9 mouse cellular contexts compared by ENCODE assay signal in the genomic region with DNA sequence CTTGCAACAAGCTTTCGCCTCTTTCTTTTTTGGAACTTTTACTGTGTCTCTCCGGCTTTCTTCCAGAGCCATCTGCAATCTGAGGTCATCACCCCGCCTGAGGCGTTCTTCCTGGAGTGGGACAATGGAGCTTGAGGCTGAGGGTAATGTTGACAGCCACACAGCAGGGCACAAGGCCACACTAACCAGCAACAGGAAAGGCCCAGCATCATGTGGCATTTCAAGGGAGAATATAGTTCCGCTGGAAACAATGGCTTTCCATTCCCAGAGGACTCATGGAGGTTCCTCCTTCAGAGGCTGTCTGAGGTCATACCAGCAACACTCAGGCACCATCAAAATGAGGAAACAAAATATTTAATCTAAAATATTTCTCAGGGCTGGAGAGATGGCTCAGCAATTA. TPM values are rescaled to one million over a fixed set of nuclear protein-coding genes. Genes with fewer than 3 reads are reported as not detected.
A peak's percentile ranks its signal among the peaks of the same experiment; 100 is the strongest.
DNase-seq lines count a peak whose midpoint lies in the region; ATAC-seq and TF ChIP-seq lines count a peak whose summit lies in the region.
"Had no signal": no experiment of that assay in that cellular context is flagged by ENCODE, and none has a peak within 500 bp of the region (broad histone marks: within the 10 kb centered on the region; RNA-seq: fewer than 3 reads in every experiment).

No protein-coding gene starts in this region.

- H3K9ac ChIP-seq in hindbrain, embryonic 16.5 days (ENCODE audit: low read depth, low read length), result no peak overlapping the region
- H3K9ac ChIP-seq in lung, postnatal 0 days (replicated peaks; ENCODE audit: low read depth), result no peak overlapping the region

- no peak overlapping the region for H3K4me3 ChIP-seq in hindbrain, embryonic 10.5 days
- H3K4me3 ChIP-seq in hindbrain, embryonic 16.5 days (ENCODE audit: low read length), result no peak overlapping the region
- no peak overlapping the region for H3K4me3 ChIP-seq in bone marrow macrophage, adult 2 months (ENCODE audit: insufficient read depth, low read length)
- H3K4me3 ChIP-seq in lung, postnatal 0 days (ENCODE audit: low read depth, low read length), result no peak overlapping the region

- no peak overlapping the region for H3K27ac ChIP-seq in hindbrain, embryonic 10.5 days
- H3K27ac ChIP-seq in hindbrain, embryonic 16.5 days (ENCODE audit: low read depth, low read length), result no peak overlapping the region
- peak overlapping the region; percentile 67 for H3K27ac ChIP-seq in bone marrow macrophage, adult 2 months (ENCODE audit: insufficient read depth, low read depth, low read length)
- peak overlapping the region; percentile 73 for H3K27ac ChIP-seq in lung, postnatal 0 days (ENCODE audit: low read length)

- intact Hi-C loops in heart, postnatal 14 days (cut with DNase I), result loop anchor here (5.0 kb wide), 1 partner anchor 44 kb away; the partner anchor contains the start of gene Epn2

- H3K4me1 ChIP-seq in hindbrain, embryonic 10.5 days (replicated peaks), result peaks cover 32% of the 10 kb centered on the region
- peaks cover 6% of the 10 kb centered on the region for H3K4me1 ChIP-seq in hindbrain, embryonic 16.5 days (ENCODE audit: control insufficient read depth, insufficient read depth, low read depth, low read length)
- peaks cover 43% of the 10 kb centered on the region for H3K4me1 ChIP-seq in bone marrow macrophage, adult 2 months (ENCODE audit: control insufficient read depth, insufficient read depth, low read length)
- peaks cover 19% of the 10 kb centered on the region; the same call in 1 of the 2 replicates for H3K4me1 ChIP-seq in lung, postnatal 0 days (ENCODE audit: insufficient read depth, low read depth, low read length)

- TF ChIP-seq EP300 in lung, postnatal 0 days (IDR thresholded peaks at IDR 0.05), result peak; percentile 79

- no peaks in the 10 kb centered on the region for H3K27me3 ChIP-seq in hindbrain, embryonic 10.5 days (ENCODE audit: insufficient read depth, poor library complexity, severe bottlenecking)
- H3K27me3 ChIP-seq in hindbrain, embryonic 16.5 days (replicated peaks; ENCODE audit: control insufficient read depth, insufficient read depth, low read length), result no peaks in the 10 kb centered on the region
- H3K27me3 ChIP-seq in lung, postnatal 0 days (replicated peaks; ENCODE audit: insufficient read depth, low read length), result no peaks in the 10 kb centered on the region

- H3K36me3 ChIP-seq in hindbrain, embryonic 10.5 days, result peaks cover 55% of the 10 kb centered on the region
- H3K36me3 ChIP-seq in hindbrain, embryonic 16.5 days (ENCODE audit: control insufficient read depth, insufficient read depth, low read length), result no peaks in the 10 kb centered on the region; the same call in 1 of the 2 replicates
- H3K36me3 ChIP-seq in lung, postnatal 0 days (ENCODE audit: insufficient read depth, low read length), result peaks cover 4% of the 10 kb centered on the region; the same call in 1 of the 2 replicates

- no peak overlapping the region for H3K4me2 ChIP-seq in hindbrain, embryonic 16.5 days (ENCODE audit: low read length)
- H3K4me2 ChIP-seq in lung, postnatal 0 days (replicated peaks; ENCODE audit: low read depth, low read length), result no peak overlapping the region

- peak; percentile 18 for DNase-seq in hindbrain, embryonic 10.5 days (ENCODE audit: low spot score)
- peak; percentile 47 to 49 for DNase-seq in heart, postnatal 14 days
- DNase-seq in lung, postnatal 0 days (ENCODE audit: low spot score), result peak; percentile 56
- DNase-seq in thymus, postnatal 4 days, result no peak
- no peak for DNase-seq in B cell, adult 2 months
- no peak for DNase-seq in frontal cortex, postnatal 10 days (ENCODE audit: low spot score in 2 of 2)

- no peak for ATAC-seq in hindbrain, embryonic 16.5 days
- ATAC-seq in lung, postnatal 0 days, result peak; percentile 77
- ATAC-seq: CD4-positive, CD25-positive, alpha-beta regulatory T cell, adult 4 months had no signal

- H3K9me3 ChIP-seq in hindbrain, embryonic 10.5 days, result no peaks in the 10 kb centered on the region
- H3K9me3 ChIP-seq in hindbrain, embryonic 16.5 days (ENCODE audit: control insufficient read depth, low read length), result no peaks in the 10 kb centered on the region
- no peaks in the 10 kb centered on the region for H3K9me3 ChIP-seq in lung, postnatal 0 days (ENCODE audit: low read length)

- no peak for TF ChIP-seq POLR2A in bone marrow macrophage, adult 2 months (IDR thresholded peaks at IDR 0.05; ENCODE audit: borderline replicate concordance, low read depth, low read length)

- TF ChIP-seq CTCF in bone marrow macrophage, adult 2 months (IDR thresholded peaks at IDR 0.05; ENCODE audit: low read depth, low read length), result no peak
- no peak for TF ChIP-seq CTCF in lung, postnatal 0 days (IDR thresholded peaks at IDR 0.05)

- 57% methylated on average over 5 of the region's 5 CpGs for WGBS in hindbrain, embryonic 10.5 days
- 56% methylated on average over 5 of the region's 5 CpGs for WGBS in hindbrain, embryonic 16.5 days
- 57% methylated on average over 5 of the region's 5 CpGs for WGBS in lung, postnatal 0 days

RNA-seq across cellular contexts. Expression of gene B9d1, which starts 28.6 kb away (rescaled TPM):
- 51.9 and 54.7 TPM in 2 replicates for polyA plus RNA-seq in hindbrain, embryonic 10.5 days (2016; fragmentation: Nextera tagmentation; extraction: Ambion mirVana)
- 35.2 and 36.2 TPM in 2 replicates for polyA plus RNA-seq in hindbrain, embryonic 16.5 days (2015; fragmentation: Nextera tagmentation; extraction: Ambion mirVana)
- polyA plus RNA-seq in bone marrow macrophage, adult 2 months (2012; ENCODE audit: insufficient read depth, insufficient read length, missing spikeins), result 2.8 TPM in 1 of 2 replicates, not detected in the other
- total RNA-seq in heart, postnatal 14 days (2021), result 10 to 100 TPM in 1 of 2 experiments, 1 to 10 TPM in 1; 9.4 to 11.1 TPM
- 16.8 and 17.1 TPM in 2 replicates for polyA plus RNA-seq in lung, postnatal 0 days (2015; fragmentation: Nextera tagmentation; extraction: Ambion mirVana)

RNA-seq across cellular contexts. Expression of gene Mapk7, which starts 39.4 kb away (rescaled TPM):
- 99.5 and 107 TPM in 2 replicates for polyA plus RNA-seq in hindbrain, embryonic 10.5 days (2016; fragmentation: Nextera tagmentation; extraction: Ambion mirVana)
- 63.3 and 73.1 TPM in 2 replicates for polyA plus RNA-seq in hindbrain, embryonic 16.5 days (2015; fragmentation: Nextera tagmentation; extraction: Ambion mirVana)
- polyA plus RNA-seq in bone marrow macrophage, adult 2 months (2012; ENCODE audit: insufficient read depth, insufficient read length, missing spikeins), result 25.9 and 27.2 TPM in 2 replicates
- 1 to 10 TPM; 8.9 to 9.7 TPM for total RNA-seq in heart, postnatal 14 days (2021)
- 36.2 and 39.5 TPM in 2 replicates for polyA plus RNA-seq in lung, postnatal 0 days (2015; fragmentation: Nextera tagmentation; extraction: Ambion mirVana)

RNA-seq across cellular contexts. Expression of gene Epn2, which starts 45.9 kb away (rescaled TPM):
- 23.3 and 25.7 TPM in 2 replicates for polyA plus RNA-seq in hindbrain, embryonic 10.5 days (2016; fragmentation: Nextera tagmentation; extraction: Ambion mirVana)
- 66.9 and 70.5 TPM in 2 replicates for polyA plus RNA-seq in hindbrain, embryonic 16.5 days (2015; fragmentation: Nextera tagmentation; extraction: Ambion mirVana)
- polyA plus RNA-seq in bone marrow macrophage, adult 2 months (2012; ENCODE audit: insufficient read depth, insufficient read length, missing spikeins), result 3.1 and 3.2 TPM in 2 replicates
- 10 to 100 TPM; 23.4 to 29.8 TPM for total RNA-seq in heart, postnatal 14 days (2021)
- polyA plus RNA-seq in lung, postnatal 0 days (2015; fragmentation: Nextera tagmentation; extraction: Ambion mirVana), result 41.0 and 47.7 TPM in 2 replicates

RNA-seq across cellular contexts. Expression of gene Mfap4, which starts 48.3 kb away (rescaled TPM):
- 78.2 and 88.3 TPM in 2 replicates for polyA plus RNA-seq in hindbrain, embryonic 10.5 days (2016; fragmentation: Nextera tagmentation; extraction: Ambion mirVana)
- polyA plus RNA-seq in hindbrain, embryonic 16.5 days (2015; fragmentation: Nextera tagmentation; extraction: Ambion mirVana), result 49.6 and 67.9 TPM in 2 replicates
- not detected in 2 replicates for polyA plus RNA-seq in bone marrow macrophage, adult 2 months (2012; ENCODE audit: insufficient read depth, insufficient read length, missing spikeins)
- total RNA-seq in heart, postnatal 14 days (2021), result 100 to 1,000 TPM; 112 to 142 TPM
- 2,152 and 2,309 TPM in 2 replicates for polyA plus RNA-seq in lung, postnatal 0 days (2015; fragmentation: Nextera tagmentation; extraction: Ambion mirVana)
- polyA plus RNA-seq: CD4-positive, CD25-positive, alpha-beta regulatory T cell, adult 4 months had no signal

Comparison
In these comparisons a context has a peak if more than half of its experiments do, and no peak if none do; other contexts are left out.
1. DNase-seq: peak in hindbrain, embryonic 10.5 days (single experiment), heart, postnatal 14 days (2 of 2) and lung, postnatal 0 days (single experiment); none in thymus, postnatal 4 days (single experiment), B cell, adult 2 months (0 of 2) and frontal cortex, postnatal 10 days (0 of 2).
2. H3K27ac ChIP-seq: peak in bone marrow macrophage, adult 2 months (single experiment) and lung, postnatal 0 days (single experiment); none in hindbrain, embryonic 10.5 days (single experiment) and hindbrain, embryonic 16.5 days (single experiment).